Mouse (Mus musculus) hindbrain, embryonic 11.5 days (tissue): ENCODE data around the gene Gpr55. TPM values are rescaled to one million over a fixed set of nuclear protein-coding genes. Genes with fewer than 3 reads are reported as not detected.
"Not testable (repeated sequence)": the region's sequence is repeated elsewhere in the genome, so short reads cannot be mapped to it uniquely, and the experiment has no call there.

Source experiments
- ATAC-seq: fragments of 200-750 bp; cut with Nextera tagmentation; 2 replicates; pipeline ENCODE4 v1.8.0; 2017; ENCODE audit warnings: mild to moderate bottlenecking, moderate TSS enrichment, moderate library complexity; ENCODE audit not compliant: low FRiP score
- DNase-seq: peaks from one replicate; pipeline ENCODE4 v3.0.0-alpha.2; 2015; ENCODE audit warnings: low spot score
- H3K27ac ChIP-seq: fragments of 300-500 bp; sonication (generic); 2 replicates; pipeline ENCODE4 v1.5.1; 2014; ENCODE audit warnings: mild to moderate bottlenecking, low read depth, low read length
- H3K27me3 ChIP-seq: fragments of 300-500 bp; sonication (generic); 2 replicates; pipeline ENCODE4 v1.6.1; 2014; ENCODE audit warnings: mild to moderate bottlenecking, low read length, moderate library complexity, mixed read lengths; ENCODE audit not compliant: control insufficient read depth, insufficient read depth
- H3K36me3 ChIP-seq: fragments of 300-500 bp; sonication (generic); 2 replicates; pipeline ENCODE4 v1.6.1; 2014; ENCODE audit warnings: mild to moderate bottlenecking, low read length, moderate library complexity, mixed read lengths; ENCODE audit not compliant: control insufficient read depth, insufficient read depth
- H3K4me1 ChIP-seq: fragments of 300-500 bp; sonication (generic); replicated peaks from 2 replicates; pipeline ENCODE4 v1.6.1; 2014; ENCODE audit warnings: low read length, mixed read lengths; ENCODE audit not compliant: control insufficient read depth, insufficient read depth
- H3K4me2 ChIP-seq: fragments of 300-500 bp; sonication (generic); replicated peaks from 2 replicates; pipeline ENCODE4 v1.6.1; 2014; ENCODE audit warnings: mild to moderate bottlenecking, low read depth, low read length
- H3K4me3 ChIP-seq: fragments of 300-500 bp; sonication (generic); 2 replicates; pipeline ENCODE4 v1.5.1; 2014; ENCODE audit warnings: low read depth, low read length
- H3K9ac ChIP-seq: fragments of 300-500 bp; sonication (generic); 2 replicates; pipeline ENCODE4 v1.6.1; 2014; ENCODE audit warnings: low read depth, low read length
- H3K9me3 ChIP-seq: fragments of 300-500 bp; sonication (generic); 2 replicates; pipeline ENCODE4 v1.6.1; 2016; ENCODE audit warnings: low read length; ENCODE audit not compliant: control insufficient read depth
- WGBS: fragments of 180-500 bp; shearing (Covaris S2); extraction: QIAGEN DNeasy Blood & Tissue Kit; methylation state at CpG from one replicate; pipeline ENCODE4 v1.1.7; 2014; 5-methylcytosine and 5-hydroxymethylcytosine counted together
- polyA plus RNA-seq: library from polyadenylated mRNA; unstranded; fragments of >200 nt; fragmentation: Nextera tagmentation; extraction: Ambion mirVana; gene quantifications from 2 replicates; pipeline ENCODE4 v1.2.1, GENCODE M21; 2014

The Gpr55 gene
- polyA plus RNA-seq, 1 experiment from 2014 or later, result 0.08 TPM

DNA sequence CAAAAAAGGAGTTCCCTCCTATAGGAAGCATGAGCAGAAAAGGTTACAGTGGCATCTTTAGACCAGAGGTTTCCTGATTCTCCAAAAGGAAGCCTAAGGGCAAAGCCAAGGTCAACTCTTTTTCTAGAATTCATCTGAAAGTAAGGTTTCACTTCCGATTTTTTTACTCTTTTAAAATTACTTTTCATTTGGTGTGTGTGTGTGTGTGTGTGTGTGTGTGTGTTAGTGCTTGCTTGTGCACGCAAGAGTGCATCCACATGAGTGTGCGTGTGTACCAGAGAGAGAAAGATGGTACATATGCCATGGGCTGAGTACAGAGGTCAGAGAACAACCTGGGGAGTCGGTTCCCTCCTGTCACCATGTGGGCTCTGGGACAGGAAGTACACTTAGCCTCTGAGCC is 28.1 kb upstream of the Gpr55 start:
- not testable (repeated sequence) for H3K4me3 ChIP-seq, H3K9ac ChIP-seq, H3K9me3 ChIP-seq, ATAC-seq, H3K27ac ChIP-seq, H3K36me3 ChIP-seq, H3K4me1 ChIP-seq, DNase-seq, H3K27me3 ChIP-seq, H3K4me2 ChIP-seq
- 84% methylated on average over 4 of the region's 4 CpGs for WGBS

GRCm38 (mm10) chr1:85988351-85988750 is 27.5 kb upstream of the Gpr55 start:
- WGBS, result 69% methylated on average over 4 of the region's 4 CpGs
- DNase-seq, result no peak
- Histone ChIP-seq H3K9me3 (no peaks in the 10 kb centered on the region), H3K27ac (no peak overlapping the region), H3K36me3 (no peaks in the 10 kb centered on the region), H3K4me1 (no peaks in the 10 kb centered on the region), H3K9ac (no peak overlapping the region), H3K27me3 (no peaks in the 10 kb centered on the region), H3K4me2 (no peak overlapping the region), H3K4me3 (no peak overlapping the region)
- ATAC-seq, result no peak

DNA sequence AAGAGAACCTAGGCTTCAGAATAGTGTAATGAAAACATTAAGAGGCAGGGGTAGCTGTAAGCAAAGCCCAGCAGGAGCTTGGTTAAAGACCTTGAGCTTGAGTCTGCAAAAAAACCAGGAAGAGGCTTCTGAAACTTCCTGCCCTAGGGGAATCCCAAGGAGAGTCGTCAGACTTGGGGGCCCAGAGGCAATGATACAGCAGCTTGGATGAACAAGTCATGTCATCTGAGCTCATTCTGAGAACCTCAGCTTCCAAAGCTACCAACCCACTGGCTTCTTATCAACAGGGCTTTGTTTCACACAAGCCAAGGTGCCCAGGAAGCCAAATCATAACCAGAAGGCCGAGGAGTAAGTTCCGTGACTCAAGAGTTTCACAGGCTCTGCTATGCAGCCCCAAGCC is 25.0 kb upstream of the Gpr55 start:
- Histone ChIP-seq H3K36me3 (no peaks in the 10 kb centered on the region), H3K27ac (no peak overlapping the region), H3K9ac (no peak overlapping the region), H3K27me3 (no peaks in the 10 kb centered on the region), H3K4me2 (no peak overlapping the region), H3K4me1 (no peaks in the 10 kb centered on the region), H3K9me3 (no peaks in the 10 kb centered on the region), H3K4me3 (no peak overlapping the region)
- DNase-seq (no peak), ATAC-seq (no peak)
- WGBS, result 92% methylated on average over 3 of the region's 3 CpGs

GRCm38 (mm10) chr1:85981738-85982357 is 21.0 kb upstream of the Gpr55 start:
- 73% methylated on average over 7 of the region's 7 CpGs for WGBS
- Histone ChIP-seq H3K4me1 (no peaks in the 10 kb centered on the region), H3K36me3 (no peaks in the 10 kb centered on the region), H3K4me2 (no peak overlapping the region), H3K27me3 (no peaks in the 10 kb centered on the region), H3K4me3 (no peak overlapping the region), H3K9ac (no peak overlapping the region), H3K9me3 (no peaks in the 10 kb centered on the region), H3K27ac (no peak overlapping the region)
- DNase-seq (no peak), ATAC-seq (no peak)

DNA sequence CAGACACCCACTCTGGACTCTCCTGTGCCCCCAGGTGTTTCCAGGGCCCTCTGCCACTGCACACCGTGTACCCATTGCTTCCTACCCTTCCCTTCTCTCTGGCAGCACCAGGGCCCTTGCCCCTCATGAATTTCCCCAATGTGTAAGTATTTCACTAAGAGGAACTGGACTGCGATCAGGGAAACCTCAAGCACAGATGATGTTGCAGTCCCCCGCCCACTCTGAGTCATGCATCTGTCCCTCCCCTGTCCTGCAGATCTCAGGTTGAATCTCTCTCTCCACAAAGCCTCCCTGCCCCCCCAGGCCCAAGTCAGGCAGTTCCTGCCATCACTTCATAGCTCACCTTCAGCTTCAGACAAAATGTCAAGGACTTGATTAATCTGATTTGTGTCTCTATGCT is 16.9 kb upstream of the Gpr55 start:
- Histone ChIP-seq H3K4me2 (no peak overlapping the region), H3K27ac (no peak overlapping the region), H3K27me3 (no peaks in the 10 kb centered on the region), H3K4me1 (no peaks in the 10 kb centered on the region), H3K36me3 (no peaks in the 10 kb centered on the region), H3K9me3 (no peaks in the 10 kb centered on the region), H3K9ac (no peak overlapping the region), H3K4me3 (no peak overlapping the region)
- no peak for ATAC-seq
- 84% methylated on average over 3 of the region's 3 CpGs for WGBS
- no peak for DNase-seq

GRCm38 (mm10) chr1:85973468-85973877 is 12.7 kb upstream of the Gpr55 start:
- WGBS, result 87% methylated on average over 2 of the region's 2 CpGs
- Histone ChIP-seq H3K4me2 (no peak overlapping the region), H3K9me3 (no peaks in the 10 kb centered on the region), H3K4me3 (no peak overlapping the region), H3K27me3 (no peaks in the 10 kb centered on the region), H3K36me3 (no peaks in the 10 kb centered on the region), H3K4me1 (no peaks in the 10 kb centered on the region), H3K9ac (no peak overlapping the region), H3K27ac (no peak overlapping the region)
- DNase-seq (no peak), ATAC-seq (no peak)

DNA sequence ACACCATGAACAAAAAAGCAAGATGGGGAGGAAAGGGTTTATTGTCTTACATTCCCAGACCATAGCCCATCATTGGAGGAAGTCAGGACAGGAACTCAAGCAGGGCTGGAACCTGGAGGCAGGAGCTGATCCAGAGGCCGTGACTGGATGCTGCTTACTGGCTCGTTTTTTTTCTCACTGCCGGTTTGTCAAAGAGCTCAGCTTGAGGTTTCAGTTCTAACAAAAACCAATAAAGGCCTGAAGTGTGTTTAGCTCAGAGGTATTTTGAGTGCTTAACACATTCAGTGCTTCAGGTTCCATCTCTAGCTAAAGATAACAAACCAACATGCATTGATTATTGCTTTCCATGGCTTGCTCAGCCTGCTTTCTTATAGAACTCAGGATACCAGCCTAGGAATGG is 11.5 kb upstream of the Gpr55 start:
- Histone ChIP-seq H3K4me2 (no peak overlapping the region), H3K4me1 (no peaks in the 10 kb centered on the region), H3K9me3 (no peaks in the 10 kb centered on the region), H3K9ac (no peak overlapping the region), H3K36me3 (no peaks in the 10 kb centered on the region), H3K27ac (no peak overlapping the region), H3K4me3 (no peak overlapping the region), H3K27me3 (no peaks in the 10 kb centered on the region)
- DNase-seq, result no peak
- 73% methylated on average over 3 of the region's 3 CpGs for WGBS
- ATAC-seq, result no peak

- Histone ChIP-seq H3K9me3 (no peaks in the 10 kb centered on the region), H3K27me3 (no peaks in the 10 kb centered on the region), H3K4me3 (no peak overlapping the region), H3K4me1 (no peaks in the 10 kb centered on the region), H3K27ac (no peak overlapping the region), H3K4me2 (no peak overlapping the region), H3K9ac (no peak overlapping the region), H3K36me3 (no peaks in the 10 kb centered on the region)
- ATAC-seq, result no peak
- 85% methylated on average over 3 of the region's 3 CpGs for WGBS
- no peak for DNase-seq
These were observed 10.3 kb upstream of the Gpr55 start for GRCm38 (mm10) chr1:85971070-85971469.

GRCm38 (mm10) chr1:85969519-85969918 is 8.7 kb upstream of the Gpr55 start:
- H3K27me3 ChIP-seq, result no peaks in the 10 kb centered on the region
- H3K4me3 ChIP-seq, result no peak overlapping the region
- 73% methylated on average over 1 of the region's 1 CpGs for WGBS
- ATAC-seq (no peak), DNase-seq (no peak)
- H3K9me3 ChIP-seq, result no peaks in the 10 kb centered on the region
- H3K4me1 ChIP-seq, result no peaks in the 10 kb centered on the region
- no peak overlapping the region for H3K9ac ChIP-seq
- no peak overlapping the region for H3K4me2 ChIP-seq
- no peak overlapping the region for H3K27ac ChIP-seq
- no peaks in the 10 kb centered on the region for H3K36me3 ChIP-seq
